In the genomic region with DNA sequence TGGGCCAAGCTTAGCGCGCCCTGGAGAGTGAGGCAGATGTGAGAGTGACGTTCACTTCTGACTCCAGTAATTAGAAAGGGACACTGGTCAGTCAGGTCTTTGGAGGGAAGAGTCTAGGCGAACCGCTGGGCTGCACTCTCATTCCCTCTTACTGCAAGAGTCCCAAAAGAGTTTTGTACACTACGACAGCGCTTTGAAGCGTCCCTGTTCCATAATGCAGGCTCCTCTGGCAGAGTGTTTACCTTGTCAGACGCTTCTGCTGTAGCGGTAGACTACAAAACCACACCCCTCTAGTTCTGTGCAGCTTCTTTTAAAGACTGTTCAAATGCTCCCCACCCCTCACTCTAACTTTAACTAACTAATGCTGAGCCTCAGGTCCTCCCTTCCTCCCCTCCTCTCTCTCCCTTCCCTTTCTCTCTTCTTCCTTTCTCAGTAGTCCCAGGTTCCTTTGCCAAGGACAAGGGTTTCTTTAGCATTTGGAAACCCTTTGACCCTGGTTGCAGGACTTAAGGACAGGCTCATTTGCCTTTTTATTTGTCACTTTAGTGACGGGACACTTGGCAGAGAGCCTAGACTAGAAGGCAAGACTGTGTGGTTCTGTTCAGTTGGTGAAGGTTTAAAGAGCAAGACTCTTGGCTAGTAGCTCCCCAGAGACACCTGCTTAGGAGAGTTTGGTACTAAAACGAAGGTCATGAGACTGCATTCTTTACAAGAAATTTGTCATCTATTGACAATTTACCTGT, we compare ENCODE assay signal across 9 mouse cellular contexts. TPM values are rescaled to one million over a fixed set of nuclear protein-coding genes. Genes with fewer than 3 reads are reported as not detected.
DNase-seq lines count a peak whose midpoint lies in the region; ATAC-seq lines count a peak whose summit lies in the region.
"Had no signal": no experiment of that assay in that cellular context is flagged by ENCODE, and none has a peak within 500 bp of the region (broad histone marks: within the 10 kb centered on the region; RNA-seq: fewer than 3 reads in every experiment).

No protein-coding gene starts in this region.

- H3K9ac ChIP-seq in stomach, embryonic 14.5 days (replicated peaks; ENCODE audit: low read depth, low read length), result no peak overlapping the region

- no peak; the same call in 1 of the 2 replicates for ATAC-seq in stomach, embryonic 14.5 days (ENCODE audit: insufficient number of reproducible peaks, insufficient read depth, low FRiP score, low read depth)

- H3K9me3 ChIP-seq in stomach, embryonic 14.5 days (ENCODE audit: control insufficient read depth, low read depth, low read length), result no peaks in the 10 kb centered on the region

- H3K36me3 ChIP-seq in stomach, embryonic 14.5 days (ENCODE audit: control insufficient read depth, insufficient read depth, low read length), result no peaks in the 10 kb centered on the region

- WGBS in large intestine, adult 2 months, result 2% methylated on average over 12 of the region's 12 CpGs
- WGBS in stomach, embryonic 14.5 days, result 2% methylated on average over 12 of the region's 12 CpGs

- H3K27ac ChIP-seq in stomach, embryonic 14.5 days (ENCODE audit: low read length), result no peak overlapping the region

- H3K4me2 ChIP-seq in stomach, embryonic 14.5 days (replicated peaks; ENCODE audit: low read depth, low read length), result peak overlapping the region; percentile 91

- peaks cover 19% of the 10 kb centered on the region; the same call in 1 of the 2 replicates for H3K27me3 ChIP-seq in stomach, embryonic 14.5 days (ENCODE audit: control insufficient read depth, insufficient read depth, low read length)

- DNase-seq in adrenal gland, adult 2 months, result peak; percentile 8
- DNase-seq in adrenal gland, postnatal 25 days, result no peak
- peak; percentile 30 to 36 for DNase-seq in right cerebral cortex, postnatal 10 days (ENCODE audit: low spot score in 2 of 2)
- DNase-seq in right cerebral cortex, postnatal 25 days, result no peak
- DNase-seq in large intestine, adult 2 months (ENCODE audit: low read depth, low spot score), result peak; percentile 62
- no peak for DNase-seq in ovary, postnatal 10 days (ENCODE audit: low spot score)
- no peak for DNase-seq in lung, postnatal 4 days

- H3K4me1 ChIP-seq in stomach, embryonic 14.5 days (ENCODE audit: control insufficient read depth, insufficient read depth, low read length), result no peaks in the 10 kb centered on the region

- peak overlapping the region; percentile 43 for H3K4me3 ChIP-seq in stomach, embryonic 14.5 days (ENCODE audit: low read depth, low read length)

RNA-seq across cellular contexts. Expression of gene Rorb, which starts 0.6 kb away (rescaled TPM):
- total RNA-seq in adrenal gland, adult 2 months (2021), result under 1 TPM; 0.41 to 0.49 TPM
- polyA plus RNA-seq in adrenal gland, adult 2 months (2012; rRNA removed), result 0.02 and 0.04 TPM in 2 replicates
- total RNA-seq in adrenal gland, postnatal 25 days (2021), result 0.19 and 0.46 TPM in 2 replicates
- 0.01 and 0.04 TPM in 2 replicates for polyA plus RNA-seq in large intestine, adult 2 months (2012; rRNA removed)
- polyA plus RNA-seq in stomach, embryonic 14.5 days (2014; fragmentation: Nextera tagmentation; extraction: Ambion mirVana), result 0.69 and 0.73 TPM in 2 replicates
- polyA plus RNA-seq: erythroblast, embryonic 14.5 days had no signal

Comparison
In these comparisons a context has a peak if more than half of its experiments do, and no peak if none do; other contexts are left out.
1. DNase-seq: peak in adrenal gland, adult 2 months (single experiment), right cerebral cortex, postnatal 10 days (2 of 2) and large intestine, adult 2 months (single experiment); none in adrenal gland, postnatal 25 days (single experiment), right cerebral cortex, postnatal 25 days (single experiment), ovary, postnatal 10 days (single experiment) and lung, postnatal 4 days (0 of 2).